Comparison of ENCODE assay signal across 9 mouse cellular contexts in genomic region chr4:120887381-120888112, GRCm38 (mm10). TPM values are rescaled to one million over a fixed set of nuclear protein-coding genes. Genes with fewer than 3 reads are reported as not detected.
A peak's percentile ranks its signal among the peaks of the same experiment; 100 is the strongest.
DNase-seq lines count a peak whose midpoint lies in the region; ATAC-seq lines count a peak whose summit lies in the region.
"Had no signal": no experiment of that assay in that cellular context is flagged by ENCODE, and none has a peak within 500 bp of the region (broad histone marks: within the 10 kb centered on the region; RNA-seq: fewer than 3 reads in every experiment).

No protein-coding gene starts in this region.

- no peaks in the 10 kb centered on the region for H3K27me3 ChIP-seq in hindbrain, embryonic 14.5 days (ENCODE audit: control insufficient read depth, insufficient read depth, low read length)
- 0 out of 2 replicates have a peak, but pooled peaks cover 9% of the 10 kb centered on the region for H3K27me3 ChIP-seq in hindbrain, embryonic 12.5 days
- no peaks in the 10 kb centered on the region; the same call in 1 of the 2 replicates for H3K27me3 ChIP-seq in embryonic facial prominence, embryonic 14.5 days (replicated peaks; ENCODE audit: control insufficient read depth, insufficient read depth, low read length)
- H3K27me3 ChIP-seq: limb, embryonic 13.5 days had no signal

- no peak overlapping the region for H3K9ac ChIP-seq in hindbrain, embryonic 14.5 days
- H3K9ac ChIP-seq in hindbrain, embryonic 12.5 days = no peak overlapping the region
- no peak overlapping the region for H3K9ac ChIP-seq in embryonic facial prominence, embryonic 14.5 days (ENCODE audit: low read depth, low read length)
- H3K9ac ChIP-seq: limb, embryonic 13.5 days had no signal

- peak; percentile 69 for DNase-seq in hindbrain, embryonic 14.5 days (ENCODE audit: low spot score)
- DNase-seq in adrenal gland, postnatal 14 days = peak; percentile 72
- peak; percentile 59 for DNase-seq in embryonic facial prominence, embryonic 14.5 days (ENCODE audit: low spot score)
- peak; percentile 54 to 72 for DNase-seq in kidney, postnatal 25 days
- peak; percentile 82 for DNase-seq in lung, postnatal 36 days
- DNase-seq in thymus, postnatal 0 days (ENCODE audit: low spot score) = peak; percentile 37

- H3K4me3 ChIP-seq in hindbrain, embryonic 14.5 days (replicated peaks; ENCODE audit: low read length) = no peak overlapping the region
- no peak overlapping the region for H3K4me3 ChIP-seq in hindbrain, embryonic 12.5 days
- no peak overlapping the region for H3K4me3 ChIP-seq in embryonic facial prominence, embryonic 14.5 days (ENCODE audit: low read depth, low read length)
- H3K4me3 ChIP-seq: limb, embryonic 13.5 days had no signal

- H3K9me3 ChIP-seq in hindbrain, embryonic 14.5 days (ENCODE audit: control insufficient read depth, low read length) = no peaks in the 10 kb centered on the region
- H3K9me3 ChIP-seq in hindbrain, embryonic 12.5 days (replicated peaks) = no peaks in the 10 kb centered on the region
- H3K9me3 ChIP-seq in embryonic facial prominence, embryonic 14.5 days (ENCODE audit: control insufficient read depth, low read length) = no peaks in the 10 kb centered on the region
- H3K9me3 ChIP-seq: limb, embryonic 13.5 days had no signal

- H3K4me2 ChIP-seq in hindbrain, embryonic 14.5 days (replicated peaks) = no peak overlapping the region
- no peak overlapping the region for H3K4me2 ChIP-seq in hindbrain, embryonic 12.5 days (replicated peaks)
- H3K4me2 ChIP-seq in embryonic facial prominence, embryonic 14.5 days (ENCODE audit: low read depth, low read length) = no peak overlapping the region
- H3K4me2 ChIP-seq: limb, embryonic 13.5 days had no signal

- H3K36me3 ChIP-seq in hindbrain, embryonic 14.5 days (replicated peaks; ENCODE audit: control insufficient read depth, insufficient read depth) = no peaks in the 10 kb centered on the region; the same call in 1 of the 2 replicates
- no peaks in the 10 kb centered on the region for H3K36me3 ChIP-seq in hindbrain, embryonic 12.5 days
- no peaks in the 10 kb centered on the region for H3K36me3 ChIP-seq in embryonic facial prominence, embryonic 14.5 days (ENCODE audit: control insufficient read depth, insufficient read depth, low read length)
- H3K36me3 ChIP-seq: limb, embryonic 13.5 days had no signal

- 25% methylated on average over 8 of the region's 8 CpGs for WGBS in hindbrain, embryonic 14.5 days
- WGBS in hindbrain, embryonic 12.5 days = 33% methylated on average over 8 of the region's 8 CpGs
- WGBS in embryonic facial prominence, embryonic 14.5 days = 26% methylated on average over 8 of the region's 8 CpGs

- H3K27ac ChIP-seq in hindbrain, embryonic 14.5 days = no peak overlapping the region
- H3K27ac ChIP-seq in hindbrain, embryonic 12.5 days = no peak overlapping the region
- no peak overlapping the region for H3K27ac ChIP-seq in embryonic facial prominence, embryonic 14.5 days (replicated peaks; ENCODE audit: low read depth, low read length)
- H3K27ac ChIP-seq: limb, embryonic 13.5 days had no signal

- peak; percentile 12; the same call in 1 of the 2 replicates for ATAC-seq in hindbrain, embryonic 14.5 days (ENCODE audit: low FRiP score)
- no peak for ATAC-seq in hindbrain, embryonic 12.5 days (ENCODE audit: low FRiP score)
- ATAC-seq in CD4-positive, CD25-positive, alpha-beta regulatory T cell, adult 4 months = peak; percentile 82
- ATAC-seq in embryonic facial prominence, embryonic 14.5 days (ENCODE audit: low read depth) = peak; percentile 31

- peaks cover 9% of the 10 kb centered on the region for H3K4me1 ChIP-seq in hindbrain, embryonic 14.5 days (replicated peaks; ENCODE audit: control insufficient read depth, insufficient read depth, low read length)
- peaks cover 35% of the 10 kb centered on the region for H3K4me1 ChIP-seq in hindbrain, embryonic 12.5 days
- peaks cover 6% of the 10 kb centered on the region; the same call in 1 of the 2 replicates for H3K4me1 ChIP-seq in embryonic facial prominence, embryonic 14.5 days (ENCODE audit: control insufficient read depth, insufficient read depth, low read length)

RNA-seq across cellular contexts. Expression of gene Rims3, which starts 32.9 kb away (rescaled TPM):
- 26.2 and 29.6 TPM in 2 replicates for polyA plus RNA-seq in hindbrain, embryonic 14.5 days (2014; fragmentation: Nextera tagmentation; extraction: Ambion mirVana)
- 8.5 and 9.2 TPM in 2 replicates for polyA plus RNA-seq in hindbrain, embryonic 12.5 days (2016; fragmentation: Nextera tagmentation; extraction: Ambion mirVana)
- polyA plus RNA-seq in CD4-positive, CD25-positive, alpha-beta regulatory T cell, adult 4 months (2017; shearing (Covaris generic)) = 1 to 10 TPM in 1 of 2 experiments, under 1 TPM in 1; 0.63 to 1.2 TPM
- total RNA-seq in adrenal gland, postnatal 14 days (2021) = 7.2 and 7.3 TPM in 2 replicates
- polyA plus RNA-seq in embryonic facial prominence, embryonic 14.5 days (2014; fragmentation: Nextera tagmentation; extraction: Ambion mirVana) = 3.4 and 3.9 TPM in 2 replicates
- 0.30 and 0.35 TPM in 2 replicates for polyA plus RNA-seq in thymus, postnatal 0 days (2015; fragmentation: Nextera tagmentation; extraction: Ambion mirVana)

RNA-seq across cellular contexts. Expression of gene Exo5, which starts 37.3 kb away (rescaled TPM):
- 23.2 and 29.6 TPM in 2 replicates for polyA plus RNA-seq in hindbrain, embryonic 14.5 days (2014; fragmentation: Nextera tagmentation; extraction: Ambion mirVana)
- polyA plus RNA-seq in hindbrain, embryonic 12.5 days (2016; fragmentation: Nextera tagmentation; extraction: Ambion mirVana) = 34.1 and 38.0 TPM in 2 replicates
- 10 to 100 TPM; 32.5 to 33.4 TPM for polyA plus RNA-seq in CD4-positive, CD25-positive, alpha-beta regulatory T cell, adult 4 months (2017; shearing (Covaris generic))
- 12.0 and 15.3 TPM in 2 replicates for total RNA-seq in adrenal gland, postnatal 14 days (2021)
- polyA plus RNA-seq in embryonic facial prominence, embryonic 14.5 days (2014; fragmentation: Nextera tagmentation; extraction: Ambion mirVana) = 16.7 and 22.2 TPM in 2 replicates
- 23.7 and 23.8 TPM in 2 replicates for polyA plus RNA-seq in thymus, postnatal 0 days (2015; fragmentation: Nextera tagmentation; extraction: Ambion mirVana)

RNA-seq across cellular contexts. Expression of gene Nfyc, which starts 56.2 kb away (rescaled TPM):
- 95.9 and 96.4 TPM in 2 replicates for polyA plus RNA-seq in hindbrain, embryonic 14.5 days (2014; fragmentation: Nextera tagmentation; extraction: Ambion mirVana)
- polyA plus RNA-seq in hindbrain, embryonic 12.5 days (2016; fragmentation: Nextera tagmentation; extraction: Ambion mirVana) = 101 and 104 TPM in 2 replicates
- 10 to 100 TPM; 64.7 to 67.5 TPM for polyA plus RNA-seq in CD4-positive, CD25-positive, alpha-beta regulatory T cell, adult 4 months (2017; shearing (Covaris generic))
- 58.8 and 74.3 TPM in 2 replicates for total RNA-seq in adrenal gland, postnatal 14 days (2021)
- polyA plus RNA-seq in embryonic facial prominence, embryonic 14.5 days (2014; fragmentation: Nextera tagmentation; extraction: Ambion mirVana) = 90.5 and 101 TPM in 2 replicates
- 85.3 and 90.4 TPM in 2 replicates for polyA plus RNA-seq in thymus, postnatal 0 days (2015; fragmentation: Nextera tagmentation; extraction: Ambion mirVana)
